Mouse (Mus musculus) spleen, postnatal 4 days (tissue): ENCODE data around the gene Dazap1.
A peak's percentile ranks its signal among the peaks of the same experiment; 100 is the strongest.

Source experiments
- DNase-seq, 2 experiments: peaks; one replicate each; pipeline ENCODE4 v3.0.0; 2022; ENCODE audit warnings: low spot score in 2 of 2

Dazap1 gene

GRCm38 (mm10) chr10:80298571-80299281 lies 37.4 kb downstream of the Dazap1 start:
- no peak for DNase-seq

- DNase-seq = no peak
These were observed 38.0 kb downstream of the Dazap1 start for GRCm38 (mm10) chr10:80299301-80299700.

- no peak for DNase-seq
These were observed 38.5 kb downstream of the Dazap1 start for GRCm38 (mm10) chr10:80299824-80300223.

GRCm38 (mm10) chr10:80300672-80301181 lies 39.4 kb downstream of the Dazap1 start:
- DNase-seq = no peak

- no peak for DNase-seq
These were observed 40.2 kb downstream of the Dazap1 start for GRCm38 (mm10) chr10:80301256-80302081.

- DNase-seq = no peak
These were observed 40.7 kb downstream of the Dazap1 start for GRCm38 (mm10) chr10:80302082-80302355.

DNA sequence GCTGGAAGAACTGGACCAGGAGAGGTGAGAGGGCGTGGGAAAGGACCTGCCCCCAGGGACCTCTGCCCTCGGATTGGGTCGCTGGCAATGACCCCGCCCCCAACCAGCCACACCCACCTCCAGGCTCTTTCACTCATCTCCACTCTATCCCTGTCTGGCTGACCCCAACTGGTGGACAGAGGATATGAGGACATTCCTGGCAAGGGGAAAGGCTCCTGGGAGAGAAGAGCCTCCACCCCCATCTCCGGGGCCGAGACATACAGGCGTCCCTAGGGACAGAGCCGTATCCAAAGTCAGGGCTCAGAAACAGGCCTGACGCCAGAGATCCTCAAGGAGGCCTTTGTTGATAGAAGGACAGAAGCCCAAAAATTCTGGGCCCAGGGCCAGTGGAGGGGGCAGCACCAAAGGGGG lies 41.2 kb downstream of the Dazap1 start:
- no peak for DNase-seq

GRCm38 (mm10) chr10:80304458-80304857 lies 43.2 kb downstream of the Dazap1 start:
- no peak for DNase-seq

DNA sequence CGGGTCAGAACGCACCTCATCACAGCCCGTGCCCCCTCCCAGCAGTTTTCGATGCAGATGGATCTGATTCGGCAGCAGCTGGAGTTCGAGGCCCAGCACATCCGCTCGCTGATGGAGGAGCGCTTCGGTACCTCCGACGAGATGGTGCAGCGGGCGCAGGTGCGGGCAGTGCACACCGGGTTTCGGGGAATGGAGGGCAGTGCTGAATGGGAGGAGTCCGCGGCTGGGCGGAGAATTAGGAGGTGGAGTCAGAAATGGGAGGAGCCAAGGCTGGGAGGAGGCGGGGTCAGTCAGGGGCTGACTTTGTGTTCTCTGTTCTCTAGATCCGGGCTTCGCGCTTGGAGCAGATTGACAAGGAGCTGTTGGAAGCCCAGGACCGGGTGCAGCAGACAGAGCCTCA lies 43.6 kb downstream of the Dazap1 start:
- DNase-seq = peak; percentile 67 to 82

GRCm38 (mm10) chr10:80311560-80311959 lies 50.3 kb downstream of the Dazap1 start:
- DNase-seq = no peak

GRCm38 (mm10) chr10:80312586-80313504 lies 51.6 kb downstream of the Dazap1 start:
- peak in 1 of 2 experiments; percentile 23 for DNase-seq

DNA sequence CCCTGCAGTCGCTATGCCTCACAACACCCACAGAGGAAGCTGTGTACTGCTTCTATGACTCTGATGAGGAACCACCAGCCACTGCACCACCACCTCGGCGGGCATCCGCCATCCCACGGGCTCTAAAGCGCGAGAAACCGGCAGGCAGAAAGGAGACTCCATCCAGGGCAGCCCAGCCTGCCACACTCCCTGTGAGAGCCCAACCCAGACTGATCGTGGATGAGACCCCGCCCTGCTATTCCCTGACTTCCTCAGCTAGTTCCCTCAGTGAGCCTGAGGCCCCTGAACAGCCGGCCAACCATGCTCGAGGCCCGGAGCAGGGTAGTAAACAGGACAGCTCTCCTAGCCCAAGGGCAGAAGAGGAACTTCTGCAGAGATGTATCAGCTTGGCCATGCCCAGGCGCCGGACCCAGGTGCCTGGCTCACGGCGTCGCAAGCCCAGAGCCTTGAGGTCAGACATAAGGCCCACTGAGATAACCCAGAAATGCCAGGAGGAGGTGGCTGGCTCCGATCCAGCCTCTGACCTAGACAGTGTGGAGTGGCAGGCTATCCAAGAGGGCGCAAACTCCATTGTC lies 52.4 kb downstream of the Dazap1 start:
- DNase-seq = peak in 1 of 2 experiments; percentile 35

DNA sequence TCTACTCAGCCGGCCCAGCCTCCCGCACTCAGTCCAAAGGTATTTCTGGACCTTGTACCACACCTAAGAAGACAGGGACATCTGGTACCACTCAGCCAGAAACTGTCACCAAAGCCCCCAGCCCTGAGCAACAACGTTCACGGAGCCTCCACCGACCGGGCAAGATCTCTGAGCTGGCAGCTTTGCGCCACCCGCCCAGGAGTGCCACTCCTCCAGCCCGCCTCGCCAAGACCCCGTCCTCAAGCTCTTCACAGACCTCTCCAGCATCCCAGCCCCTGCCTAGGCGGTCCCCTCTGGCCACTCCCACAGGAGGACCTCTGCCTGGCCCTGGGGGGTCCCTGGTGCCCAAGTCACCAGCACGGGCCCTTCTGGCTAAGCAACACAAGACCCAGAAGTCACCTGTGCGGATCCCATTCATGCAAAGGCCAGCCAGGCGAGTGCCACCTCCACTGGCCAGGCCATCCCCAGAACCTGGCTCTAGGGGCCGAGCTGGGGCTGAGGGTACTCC lies 53.3 kb downstream of the Dazap1 start:
- DNase-seq = no peak

GRCm38 (mm10) chr10:80315315-80315714 lies 54.0 kb downstream of the Dazap1 start:
- no peak for DNase-seq

DNA sequence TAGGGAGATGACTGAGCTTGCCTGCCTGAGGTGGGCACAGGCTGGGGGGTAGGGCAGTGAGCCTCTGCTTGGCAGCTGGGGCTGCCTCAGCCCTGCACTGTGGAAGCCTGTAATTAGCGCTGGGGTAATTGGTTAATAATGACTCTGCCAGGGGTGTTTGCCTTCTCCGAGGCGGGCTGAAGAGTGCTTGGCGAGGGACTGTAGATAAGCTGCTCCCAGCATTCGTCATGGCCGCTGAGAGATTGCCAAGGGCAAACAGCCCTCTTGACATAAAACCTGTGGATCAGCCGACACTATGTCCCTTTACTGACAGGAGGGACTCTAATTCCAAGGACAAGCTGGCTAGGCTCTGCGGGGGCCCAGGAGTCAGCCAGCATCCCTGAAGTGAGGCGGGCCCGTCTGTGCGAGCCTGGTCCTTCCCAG lies 55.1 kb downstream of the Dazap1 start:
- DNase-seq = no peak

DNA sequence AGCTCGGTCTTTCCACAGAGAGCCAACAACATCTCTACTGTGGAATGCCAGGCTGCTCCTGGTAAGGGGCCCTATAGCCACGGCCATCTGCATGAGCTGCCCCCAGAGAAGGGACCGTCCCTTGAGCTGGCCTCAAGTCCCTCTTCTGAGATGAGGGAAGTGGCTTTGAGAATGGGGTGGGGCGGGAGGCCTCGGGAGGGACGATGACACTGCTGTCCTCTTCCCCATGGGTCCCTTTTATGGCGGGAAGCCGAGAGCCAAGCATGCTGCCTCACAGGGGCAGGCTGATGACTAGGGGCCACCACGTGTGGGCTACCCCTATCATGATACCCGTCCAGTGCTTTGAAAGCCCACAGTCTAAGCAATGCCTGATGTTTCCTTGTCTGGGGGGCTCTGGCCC lies 55.7 kb downstream of the Dazap1 start:
- DNase-seq = peak in 1 of 2 experiments; percentile 26

DNA sequence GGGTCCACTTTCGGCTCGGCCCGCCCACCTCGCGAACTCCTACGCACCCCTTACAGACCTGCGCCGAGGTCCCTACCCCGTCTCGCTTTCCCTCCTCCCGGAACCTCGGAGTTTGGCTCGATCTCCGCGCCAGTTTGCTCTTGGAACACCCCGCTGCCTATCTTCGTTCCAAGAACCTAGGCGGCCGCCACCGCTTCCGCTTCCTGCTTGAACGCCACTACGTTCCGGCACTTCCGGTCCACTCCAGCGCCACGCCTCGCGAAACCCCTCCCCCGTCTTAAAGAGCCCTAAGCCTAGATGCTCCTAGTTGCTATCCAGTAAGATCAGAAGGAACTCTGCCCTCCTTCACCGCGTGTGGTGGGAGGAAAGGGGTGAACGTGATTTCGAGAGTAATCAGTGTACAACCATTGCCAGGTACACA lies 59.1 kb downstream of the Dazap1 start, which contains the start of gene 2310011J03Rik:
Gene 2310011J03Rik, minus strand, starts transcription at position 198 of the 421 bp plus-strand sequence.
- DNase-seq = peak; percentile 89 to 94

- DNase-seq = no peak
These were observed 59.9 kb downstream of the Dazap1 start for GRCm38 (mm10) chr10:80321014-80321669.

- peak in 1 of 2 experiments; percentile 24 for DNase-seq
These were observed 60.6 kb downstream of the Dazap1 start for GRCm38 (mm10) chr10:80321670-80322581.
